Mouse (Mus musculus): Measurements from ENCODE around the gene Wwox. TPM values are rescaled to one million over a fixed set of nuclear protein-coding genes. Genes with fewer than 3 reads are reported as not detected.

Wwox gene
- polyA plus RNA-seq, 1 experiment from 2014 or later = 20.0 TPM

- 57% methylated on average over 17 of the region's 17 CpGs for WGBS
- Histone ChIP-seq H3K27me3 (no peaks in the 10 kb centered on the region), H3K4me1 (peaks cover 8% of the 10 kb centered on the region), H3K9me3 (no peaks in the 10 kb centered on the region), H3K27ac (no peak overlapping the region), H3K36me3 (no peaks in the 10 kb centered on the region), H3K4me3 (no peak overlapping the region), H3K9ac (no peak overlapping the region), H3K4me2 (no peak overlapping the region)
- no peak for ATAC-seq (ENCODE audit: borderline replicate concordance, extremely low read depth, low FRiP score, low TSS enrichment)
These were observed 775.4 kb downstream of the Wwox start for GRCm38 (mm10) chr8:115214870-115215269.

DNA sequence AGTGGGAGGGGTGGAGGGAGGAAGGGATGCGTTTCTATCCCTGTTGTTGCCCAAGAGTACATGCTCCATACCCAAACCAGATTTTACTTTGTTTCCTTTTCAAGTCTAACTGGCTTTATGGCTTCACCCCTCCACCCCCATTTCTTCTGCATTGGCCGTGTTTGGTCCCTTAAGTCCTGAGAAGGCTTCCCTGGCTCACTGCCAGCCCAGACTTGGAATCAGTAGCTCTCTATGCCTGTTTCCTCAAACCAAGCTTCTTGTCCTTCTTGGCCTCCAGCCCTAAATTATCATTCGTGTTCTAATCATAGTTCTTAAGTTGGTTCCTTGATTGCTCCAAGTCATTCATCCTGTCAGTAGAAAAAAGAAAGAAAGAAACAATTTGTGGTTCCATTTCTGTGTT, 777.3 kb downstream of the Wwox start:
- no peak overlapping the region for H3K4me2 ChIP-seq
- H3K9ac ChIP-seq = no peak overlapping the region
- ATAC-seq (ENCODE audit: borderline replicate concordance, extremely low read depth, low FRiP score, low TSS enrichment) = no peak
- H3K9me3 ChIP-seq = no peaks in the 10 kb centered on the region
- 35% methylated on average over 3 of the region's 3 CpGs for WGBS
- H3K4me3 ChIP-seq = no peak overlapping the region
- H3K27ac ChIP-seq = no peak overlapping the region
- no peaks in the 10 kb centered on the region for H3K36me3 ChIP-seq
- H3K27me3 ChIP-seq = no peaks in the 10 kb centered on the region
- H3K4me1 ChIP-seq = no peaks in the 10 kb centered on the region; the same call in 1 of the 2 replicates

DNA sequence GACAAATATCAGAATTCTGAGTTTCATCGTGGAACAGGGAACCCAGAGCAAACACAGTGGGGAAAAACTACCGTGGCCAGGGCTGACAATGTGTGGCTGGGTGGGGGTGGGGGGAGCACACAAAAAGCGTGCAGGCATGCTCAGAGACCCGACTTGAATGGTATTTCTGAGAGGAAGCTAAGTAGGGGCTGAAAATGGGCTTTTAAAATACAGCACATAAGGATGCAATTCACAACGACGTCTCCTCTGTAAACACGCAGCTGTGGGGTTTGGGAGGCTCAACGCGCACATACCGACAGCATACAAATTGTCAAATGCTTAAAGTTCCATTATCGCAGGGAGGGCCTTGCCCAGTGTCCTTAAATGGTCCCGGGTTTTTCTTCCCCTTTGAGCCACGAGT, 783.1 kb downstream of the Wwox start:
- no peak for ATAC-seq (ENCODE audit: borderline replicate concordance, extremely low read depth, low FRiP score, low TSS enrichment)
- no peaks in the 10 kb centered on the region for H3K27me3 ChIP-seq
- no peaks in the 10 kb centered on the region for H3K4me1 ChIP-seq
- H3K36me3 ChIP-seq = no peaks in the 10 kb centered on the region
- no peak overlapping the region for H3K9ac ChIP-seq
- no peak overlapping the region for H3K4me2 ChIP-seq
- H3K4me3 ChIP-seq = no peak overlapping the region
- 33% methylated on average over 13 of the region's 13 CpGs for WGBS
- no peak overlapping the region for H3K27ac ChIP-seq
- no peaks in the 10 kb centered on the region for H3K9me3 ChIP-seq

- Histone ChIP-seq H3K36me3 (no peaks in the 10 kb centered on the region), H3K27me3 (no peaks in the 10 kb centered on the region), H3K4me3 (no peak overlapping the region), H3K9ac (no peak overlapping the region), H3K27ac (no peak overlapping the region), H3K4me1 (no peaks in the 10 kb centered on the region), H3K4me2 (no peak overlapping the region), H3K9me3 (no peaks in the 10 kb centered on the region)
- 57% methylated on average over 20 of the region's 20 CpGs for WGBS
- no peak for ATAC-seq (ENCODE audit: borderline replicate concordance, extremely low read depth, low FRiP score, low TSS enrichment)
These were observed 787.5 kb downstream of the Wwox start for GRCm38 (mm10) chr8:115226781-115227583.

DNA sequence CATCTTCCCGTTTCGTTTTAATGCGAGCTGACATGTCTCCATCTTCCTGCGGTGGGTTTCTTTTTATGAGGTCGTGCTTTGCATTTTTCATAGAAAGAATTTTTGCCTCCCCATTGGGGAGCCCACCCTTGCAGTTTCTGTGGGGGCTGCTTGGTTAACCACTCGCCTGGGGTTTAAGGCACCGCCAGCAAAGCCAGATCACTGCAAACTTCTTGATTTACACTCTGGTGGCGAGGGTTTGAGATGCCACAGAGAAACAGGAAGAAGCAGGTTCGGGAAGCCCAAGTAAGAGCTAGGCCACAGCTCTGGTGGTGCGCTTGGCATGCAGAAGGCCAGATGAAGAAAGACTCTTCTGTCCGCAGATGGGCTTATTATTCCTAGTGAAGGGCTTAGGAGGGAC, 789.4 kb downstream of the Wwox start:
- H3K9me3 ChIP-seq = no peaks in the 10 kb centered on the region
- no peaks in the 10 kb centered on the region for H3K27me3 ChIP-seq
- no peak for ATAC-seq (ENCODE audit: borderline replicate concordance, extremely low read depth, low FRiP score, low TSS enrichment)
- H3K36me3 ChIP-seq = no peaks in the 10 kb centered on the region
- 86% methylated on average over 11 of the region's 11 CpGs for WGBS
- H3K4me1 ChIP-seq = no peaks in the 10 kb centered on the region
- H3K27ac ChIP-seq = no peak overlapping the region
- no peak overlapping the region for H3K4me2 ChIP-seq
- H3K9ac ChIP-seq = no peak overlapping the region
- H3K4me3 ChIP-seq = no peak overlapping the region

- Histone ChIP-seq H3K27ac (no peak overlapping the region), H3K36me3 (no peaks in the 10 kb centered on the region), H3K9ac (no peak overlapping the region), H3K4me1 (no peaks in the 10 kb centered on the region), H3K9me3 (no peaks in the 10 kb centered on the region), H3K27me3 (no peaks in the 10 kb centered on the region), H3K4me3 (no peak overlapping the region), H3K4me2 (no peak overlapping the region)
- 71% methylated on average over 6 of the region's 6 CpGs for WGBS
- ATAC-seq (ENCODE audit: borderline replicate concordance, extremely low read depth, low FRiP score, low TSS enrichment) = no peak
These were observed 794.6 kb downstream of the Wwox start for GRCm38 (mm10) chr8:115234068-115234467.

GRCm38 (mm10) chr8:115237596-115237995, 798.1 kb downstream of the Wwox start:
- 51% methylated on average over 9 of the region's 9 CpGs for WGBS
- no peak for ATAC-seq (ENCODE audit: borderline replicate concordance, extremely low read depth, low FRiP score, low TSS enrichment)
- H3K27ac ChIP-seq = no peak overlapping the region
- H3K36me3 ChIP-seq = no peaks in the 10 kb centered on the region
- H3K4me3 ChIP-seq = no peak overlapping the region
- no peak overlapping the region for H3K9ac ChIP-seq
- no peaks in the 10 kb centered on the region for H3K27me3 ChIP-seq
- H3K9me3 ChIP-seq = no peaks in the 10 kb centered on the region
- no peaks in the 10 kb centered on the region for H3K4me1 ChIP-seq
- H3K4me2 ChIP-seq = no peak overlapping the region

DNA sequence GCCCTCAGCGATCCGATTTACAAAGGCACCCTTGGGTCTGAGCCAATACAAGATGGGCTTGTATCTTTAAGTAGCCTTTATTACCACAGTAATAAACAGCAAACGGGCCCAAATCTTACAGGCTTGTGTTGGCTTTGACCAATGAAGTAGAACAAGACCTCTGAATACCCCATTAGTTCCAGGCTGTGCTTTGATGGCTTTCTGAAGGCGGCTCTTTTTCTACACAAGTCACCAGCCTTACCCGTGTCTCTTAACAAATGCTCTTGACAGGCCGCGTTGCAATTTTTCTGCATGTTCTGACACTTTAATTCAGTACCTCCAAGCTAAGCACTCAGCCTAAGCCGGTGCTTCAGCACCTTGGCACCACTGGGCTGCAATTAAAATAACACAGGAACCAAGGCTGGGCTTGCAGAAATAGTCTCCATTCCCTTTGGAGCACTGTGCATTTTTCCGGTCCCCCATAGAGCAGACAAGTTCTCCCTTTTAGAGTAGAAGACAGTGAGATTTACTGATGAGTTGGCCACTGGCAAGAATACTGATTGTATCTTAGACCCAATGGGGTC, 804.1 kb downstream of the Wwox start:
- no peaks in the 10 kb centered on the region for H3K27me3 ChIP-seq
- 85% methylated on average over 9 of the region's 9 CpGs for WGBS
- no peak overlapping the region for H3K27ac ChIP-seq
- H3K9me3 ChIP-seq = no peaks in the 10 kb centered on the region
- no peak overlapping the region for H3K9ac ChIP-seq
- H3K4me1 ChIP-seq = no peaks in the 10 kb centered on the region
- no peak overlapping the region for H3K4me3 ChIP-seq
- no peak for ATAC-seq (ENCODE audit: borderline replicate concordance, extremely low read depth, low FRiP score, low TSS enrichment)
- H3K36me3 ChIP-seq = no peaks in the 10 kb centered on the region
- H3K4me2 ChIP-seq = no peak overlapping the region

GRCm38 (mm10) chr8:115249688-115250366, 810.4 kb downstream of the Wwox start:
- peak overlapping the region; percentile 12; the same call in 1 of the 2 replicates for H3K4me3 ChIP-seq
- 0 out of 2 replicates have a peak, but pooled peaks cover 8% of the 10 kb centered on the region for H3K4me1 ChIP-seq
- H3K27me3 ChIP-seq = no peaks in the 10 kb centered on the region
- whole genome bisulfite sequencing = 34% methylated on average over 22 of the region's 22 CpGs
- no peak overlapping the region for H3K9ac ChIP-seq
- no peak for ATAC-seq (ENCODE audit: borderline replicate concordance, extremely low read depth, low FRiP score, low TSS enrichment)
- H3K36me3 ChIP-seq = no peaks in the 10 kb centered on the region
- H3K9me3 ChIP-seq = no peaks in the 10 kb centered on the region
- H3K27ac ChIP-seq = no peak overlapping the region
- peak overlapping the region; percentile 35 for H3K4me2 ChIP-seq

GRCm38 (mm10) chr8:115255550-115255949, 816.1 kb downstream of the Wwox start:
- no peak overlapping the region for H3K27ac ChIP-seq
- 0 out of 2 replicates have a peak, but pooled peaks cover 5% of the 10 kb centered on the region for H3K4me1 ChIP-seq
- H3K4me3 ChIP-seq = no peak overlapping the region
- no peaks in the 10 kb centered on the region for H3K9me3 ChIP-seq
- no peak overlapping the region for H3K9ac ChIP-seq
- no peak for ATAC-seq (ENCODE audit: borderline replicate concordance, extremely low read depth, low FRiP score, low TSS enrichment)
- no peaks in the 10 kb centered on the region for H3K36me3 ChIP-seq
- WGBS = 48% methylated on average over 13 of the region's 13 CpGs
- H3K27me3 ChIP-seq = no peaks in the 10 kb centered on the region
- H3K4me2 ChIP-seq = no peak overlapping the region

GRCm38 (mm10) chr8:115257417-115257816, 818.0 kb downstream of the Wwox start:
- 92% methylated on average over 17 of the region's 17 CpGs for WGBS

GRCm38 (mm10) chr8:115259806-115260205, 820.4 kb downstream of the Wwox start:
- Histone ChIP-seq H3K9me3 (no peaks in the 10 kb centered on the region), H3K27ac (no peak overlapping the region), H3K4me2 (no peak overlapping the region), H3K9ac (no peak overlapping the region), H3K27me3 (no peaks in the 10 kb centered on the region), H3K36me3 (no peaks in the 10 kb centered on the region), H3K4me1 (0 out of 2 replicates have a peak, but pooled peaks cover 4% of the 10 kb centered on the region), H3K4me3 (no peak overlapping the region)
- 67% methylated on average over 12 of the region's 12 CpGs for WGBS
- ATAC-seq (ENCODE audit: borderline replicate concordance, extremely low read depth, low FRiP score, low TSS enrichment) = no peak

More at GRCm38 (mm10) chr8:115257417-115257816, 818.0 kb downstream of the Wwox start:
- Histone ChIP-seq H3K4me3 (no peak overlapping the region), H3K4me2 (no peak overlapping the region), H3K27me3 (no peaks in the 10 kb centered on the region), H3K36me3 (no peaks in the 10 kb centered on the region), H3K9ac (no peak overlapping the region), H3K27ac (no peak overlapping the region), H3K9me3 (no peaks in the 10 kb centered on the region), H3K4me1 (0 out of 2 replicates have a peak, but pooled peaks cover 4% of the 10 kb centered on the region)
- ATAC-seq (ENCODE audit: borderline replicate concordance, extremely low read depth, low FRiP score, low TSS enrichment) = no peak
